Mouse (Mus musculus) erythroblast, embryonic 14.5 days (primary cell): ENCODE measurements around the gene Tmed5.

Experiments
- GATA1 ChIP-seq: IDR thresholded peaks from 2 replicates; pipeline ENCODE4 v1.6.1; 2012; ENCODE audit warnings: low read length, inconsistent platforms, mixed read lengths
- TAL1 ChIP-seq: IDR thresholded peaks from 3 replicates; pipeline ENCODE4 v1.6.1; 2012; ENCODE audit warnings: low read length, inconsistent platforms, mixed read lengths

DNA sequence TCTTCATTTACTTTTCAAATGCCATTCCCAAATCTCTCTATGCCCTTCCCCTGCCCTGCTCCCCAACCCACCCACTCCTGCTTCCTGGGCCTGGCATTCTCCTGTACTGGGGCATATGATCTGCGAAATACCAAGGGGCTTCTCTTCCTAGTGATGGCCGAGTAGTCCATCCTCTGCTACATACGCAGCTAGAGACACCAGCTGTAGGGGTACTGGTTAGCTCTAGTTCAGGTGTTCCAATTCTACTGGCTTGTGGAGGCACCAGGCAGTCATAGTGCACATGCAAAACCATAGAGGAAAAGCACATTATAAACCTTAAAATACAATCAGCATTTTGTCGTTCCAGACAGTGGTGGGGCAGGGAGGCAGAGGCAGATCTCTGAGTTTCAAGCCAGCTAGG is 14.7 kb downstream of the Tmed5 start:
- no peak for TF ChIP-seq GATA1
- no peak for TF ChIP-seq TAL1
